ENCODE assay signal across 7 mouse cellular contexts in genomic region chr7:43928521-43928920, GRCm38 (mm10). TPM values are rescaled to one million over a fixed set of nuclear protein-coding genes. Genes with fewer than 3 reads are reported as not detected.
A peak's percentile ranks its signal among the peaks of the same experiment; 100 is the strongest.
DNase-seq lines count a peak whose midpoint lies in the region; ATAC-seq and TF ChIP-seq lines count a peak whose summit lies in the region.

No protein-coding gene starts in this region.

- H3K4me1 ChIP-seq in limb, embryonic 11.5 days (ENCODE audit: control insufficient read depth, insufficient read depth, low read length), result no peaks in the 10 kb centered on the region
- peaks cover 6% of the 10 kb centered on the region; the same call in 1 of the 2 replicates for H3K4me1 ChIP-seq in limb, embryonic 10.5 days
- no peaks in the 10 kb centered on the region for H3K4me1 ChIP-seq in lung, postnatal 0 days (ENCODE audit: insufficient read depth, low read depth, low read length)

- H3K4me2 ChIP-seq in limb, embryonic 11.5 days (ENCODE audit: low read depth, severe bottlenecking), result no peak overlapping the region
- no peak overlapping the region for H3K4me2 ChIP-seq in lung, postnatal 0 days (replicated peaks; ENCODE audit: low read depth, low read length)

- no peaks in the 10 kb centered on the region for H3K36me3 ChIP-seq in limb, embryonic 11.5 days (ENCODE audit: control insufficient read depth, insufficient read depth, low read length)
- no peaks in the 10 kb centered on the region for H3K36me3 ChIP-seq in limb, embryonic 10.5 days
- no peaks in the 10 kb centered on the region for H3K36me3 ChIP-seq in lung, postnatal 0 days (ENCODE audit: insufficient read depth, low read length)

- ATAC-seq in limb, embryonic 11.5 days (ENCODE audit: insufficient number of reproducible peaks, low FRiP score, low TSS enrichment, low read depth), result no peak
- ATAC-seq in lung, postnatal 0 days, result no peak
- ATAC-seq in monocyte, adult 5-6 weeks (replicated peaks; ENCODE audit: insufficient number of reproducible peaks, low FRiP score, low TSS enrichment, poor library complexity, severe bottlenecking), result no peak; the same call in 1 of the 2 replicates

- peak; percentile 50 for DNase-seq in limb, embryonic 11.5 days (ENCODE audit: low spot score)
- no peak for DNase-seq in limb, embryonic 10.5 days (ENCODE audit: low spot score)
- DNase-seq in NIH3T3 (ENCODE audit: low read depth), result peak; percentile 38
- DNase-seq in embryo, embryonic 10 days (ENCODE audit: low spot score), result peak; percentile 62
- no peak for DNase-seq in lung, postnatal 0 days (ENCODE audit: low spot score)
- no peak for DNase-seq in left cerebral cortex, postnatal 14 days (ENCODE audit: low spot score in 2 of 2)

- H3K4me3 ChIP-seq in limb, embryonic 11.5 days (ENCODE audit: low read depth, low read length), result no peak overlapping the region
- no peak overlapping the region for H3K4me3 ChIP-seq in limb, embryonic 10.5 days
- no peak overlapping the region for H3K4me3 ChIP-seq in lung, postnatal 0 days (ENCODE audit: low read depth, low read length)

- H3K27ac ChIP-seq in limb, embryonic 11.5 days (replicated peaks; ENCODE audit: low read depth, low read length), result no peak overlapping the region
- no peak overlapping the region for H3K27ac ChIP-seq in limb, embryonic 10.5 days
- H3K27ac ChIP-seq in lung, postnatal 0 days (ENCODE audit: low read length), result no peak overlapping the region

- no peaks in the 10 kb centered on the region for H3K27me3 ChIP-seq in limb, embryonic 11.5 days (ENCODE audit: control insufficient read depth, insufficient read depth, low read length)
- no peaks in the 10 kb centered on the region for H3K27me3 ChIP-seq in limb, embryonic 10.5 days (ENCODE audit: low read depth, poor library complexity, severe bottlenecking)
- no peaks in the 10 kb centered on the region for H3K27me3 ChIP-seq in lung, postnatal 0 days (replicated peaks; ENCODE audit: insufficient read depth, low read length)

- WGBS in limb, embryonic 11.5 days, result 55% methylated on average over 4 of the region's 4 CpGs
- 54% methylated on average over 4 of the region's 4 CpGs for WGBS in limb, embryonic 10.5 days
- 50% methylated on average over 4 of the region's 4 CpGs for WGBS in lung, postnatal 0 days

- H3K9ac ChIP-seq in limb, embryonic 11.5 days (ENCODE audit: low read length), result no peak overlapping the region
- H3K9ac ChIP-seq in lung, postnatal 0 days (replicated peaks; ENCODE audit: low read depth), result no peak overlapping the region

- H3K9me3 ChIP-seq in limb, embryonic 11.5 days (ENCODE audit: control insufficient read depth, low read length), result no peaks in the 10 kb centered on the region
- no peaks in the 10 kb centered on the region for H3K9me3 ChIP-seq in limb, embryonic 10.5 days (replicated peaks)
- H3K9me3 ChIP-seq in lung, postnatal 0 days (ENCODE audit: low read length), result no peaks in the 10 kb centered on the region

- TF ChIP-seq EP300 in lung, postnatal 0 days (IDR thresholded peaks at IDR 0.05), result no peak

- TF ChIP-seq CTCF in lung, postnatal 0 days (IDR thresholded peaks at IDR 0.05), result peak; percentile 44

- intact Hi-C loops in left cerebral cortex, postnatal 14 days (cut with DNase I), result no loop called here

RNA-seq across cellular contexts. Expression of gene Klk15, which starts 5.0 kb away (rescaled TPM):
- polyA plus RNA-seq in limb, embryonic 11.5 days (2014; fragmentation: Nextera tagmentation; extraction: Ambion mirVana), result not detected in 2 replicates
- polyA plus RNA-seq in limb, embryonic 10.5 days (2016; fragmentation: Nextera tagmentation; extraction: Ambion mirVana), result 0.18 TPM in 1 of 2 replicates, not detected in the other
- polyA plus RNA-seq in lung, postnatal 0 days (2015; fragmentation: Nextera tagmentation; extraction: Ambion mirVana), result not detected in 2 replicates
- total RNA-seq in monocyte, adult 5-6 weeks (2017), result not detected in 3 replicates
- not detected for total RNA-seq in left cerebral cortex, postnatal 14 days (2021)

RNA-seq across cellular contexts. Expression of gene Klk1b8, which starts 21.9 kb away (rescaled TPM):
- not detected in 2 replicates for polyA plus RNA-seq in limb, embryonic 11.5 days (2014; fragmentation: Nextera tagmentation; extraction: Ambion mirVana)
- not detected in 2 replicates for polyA plus RNA-seq in limb, embryonic 10.5 days (2016; fragmentation: Nextera tagmentation; extraction: Ambion mirVana)
- not detected in 2 replicates for polyA plus RNA-seq in lung, postnatal 0 days (2015; fragmentation: Nextera tagmentation; extraction: Ambion mirVana)
- not detected in 3 replicates for total RNA-seq in monocyte, adult 5-6 weeks (2017)
- total RNA-seq in left cerebral cortex, postnatal 14 days (2021), result not detected

RNA-seq across cellular contexts. Expression of gene Klk1b1, which starts 38.0 kb away (rescaled TPM):
- not detected in 2 replicates for polyA plus RNA-seq in limb, embryonic 11.5 days (2014; fragmentation: Nextera tagmentation; extraction: Ambion mirVana)
- polyA plus RNA-seq in limb, embryonic 10.5 days (2016; fragmentation: Nextera tagmentation; extraction: Ambion mirVana), result not detected in 2 replicates
- not detected in 2 replicates for polyA plus RNA-seq in lung, postnatal 0 days (2015; fragmentation: Nextera tagmentation; extraction: Ambion mirVana)
- total RNA-seq in monocyte, adult 5-6 weeks (2017), result not detected in 3 replicates
- not detected for total RNA-seq in left cerebral cortex, postnatal 14 days (2021)

RNA-seq across cellular contexts. Expression of gene Klk1b9, which starts 47.3 kb away (rescaled TPM):
- polyA plus RNA-seq in limb, embryonic 11.5 days (2014; fragmentation: Nextera tagmentation; extraction: Ambion mirVana), result not detected in 2 replicates
- polyA plus RNA-seq in limb, embryonic 10.5 days (2016; fragmentation: Nextera tagmentation; extraction: Ambion mirVana), result not detected in 2 replicates
- not detected in 2 replicates for polyA plus RNA-seq in lung, postnatal 0 days (2015; fragmentation: Nextera tagmentation; extraction: Ambion mirVana)
- not detected in 3 replicates for total RNA-seq in monocyte, adult 5-6 weeks (2017)
- total RNA-seq in left cerebral cortex, postnatal 14 days (2021), result not detected

RNA-seq across cellular contexts. Expression of gene Klk4, which starts 47.6 kb away (rescaled TPM):
- 0.16 TPM in 2 replicates for polyA plus RNA-seq in limb, embryonic 11.5 days (2014; fragmentation: Nextera tagmentation; extraction: Ambion mirVana)
- not detected in 2 replicates for polyA plus RNA-seq in limb, embryonic 10.5 days (2016; fragmentation: Nextera tagmentation; extraction: Ambion mirVana)
- not detected in 2 replicates for polyA plus RNA-seq in lung, postnatal 0 days (2015; fragmentation: Nextera tagmentation; extraction: Ambion mirVana)
- not detected in 3 replicates for total RNA-seq in monocyte, adult 5-6 weeks (2017)
- not detected for total RNA-seq in left cerebral cortex, postnatal 14 days (2021)

Comparison
In these comparisons a context has a peak if more than half of its experiments do, and no peak if none do; other contexts are left out.
1. DNase-seq: peak in limb, embryonic 11.5 days (single experiment), NIH3T3 (single experiment) and embryo, embryonic 10 days (single experiment); none in limb, embryonic 10.5 days (single experiment), lung, postnatal 0 days (single experiment) and left cerebral cortex, postnatal 14 days (0 of 2).